Mouse (Mus musculus) limb, embryonic 15.5 days (tissue): Measurements from ENCODE around the gene Ccdc63. TPM values are rescaled to one million over a fixed set of nuclear protein-coding genes. Genes with fewer than 3 reads are reported as not detected.

ENCODE experiments used
- ATAC-seq: fragments of 200-750 bp; cut with Nextera tagmentation; 2 replicates; pipeline ENCODE4 v1.8.0; 2017; ENCODE audit warnings: low read depth, moderate TSS enrichment; ENCODE audit not compliant: insufficient number of reproducible peaks, low FRiP score, low TSS enrichment
- H3K27ac ChIP-seq: fragments of 300-500 bp; sonication (generic); 2 replicates; pipeline ENCODE4 v1.5.1; 2015; ENCODE audit warnings: moderate library complexity, mild to moderate bottlenecking, inconsistent platforms
- H3K27me3 ChIP-seq: fragments of 300-500 bp; sonication (generic); 2 replicates; pipeline ENCODE4 v1.6.1; 2015; ENCODE audit warnings: inconsistent platforms
- H3K36me3 ChIP-seq: fragments of 300-500 bp; sonication (generic); 2 replicates; pipeline ENCODE4 v1.6.1; 2015; ENCODE audit warnings: inconsistent platforms
- H3K4me1 ChIP-seq: fragments of 300-500 bp; sonication (generic); 2 replicates; pipeline ENCODE4 v1.6.1; 2015; ENCODE audit warnings: inconsistent platforms
- H3K4me2 ChIP-seq: fragments of 300-500 bp; sonication (generic); 2 replicates; pipeline ENCODE4 v1.6.1; 2015; ENCODE audit warnings: mild to moderate bottlenecking, inconsistent platforms
- H3K4me3 ChIP-seq: fragments of 300-500 bp; sonication (generic); 2 replicates; pipeline ENCODE4 v1.5.1; 2015; ENCODE audit warnings: mild to moderate bottlenecking, inconsistent platforms
- H3K9ac ChIP-seq: fragments of 300-500 bp; sonication (generic); 2 replicates; pipeline ENCODE4 v1.6.1; 2015; ENCODE audit warnings: inconsistent platforms
- H3K9me3 ChIP-seq: fragments of 300-500 bp; sonication (generic); 2 replicates; pipeline ENCODE4 v1.6.1; 2016; ENCODE audit warnings: inconsistent platforms
- WGBS: fragments of 180-500 bp; shearing (Covaris S2); methylation state at CpG from one replicate; pipeline ENCODE4 v1.1.7; 2015; 5-methylcytosine and 5-hydroxymethylcytosine counted together
- polyA plus RNA-seq: library from polyadenylated mRNA; unstranded; fragments of >200 nt; fragmentation: Nextera tagmentation; extraction: Ambion mirVana; gene quantifications from 2 replicates; pipeline ENCODE4 v1.2.1, GENCODE M21; 2015

Ccdc63 gene
- polyA plus RNA-seq, 1 experiment from 2014 or later = 0.09 TPM

DNA sequence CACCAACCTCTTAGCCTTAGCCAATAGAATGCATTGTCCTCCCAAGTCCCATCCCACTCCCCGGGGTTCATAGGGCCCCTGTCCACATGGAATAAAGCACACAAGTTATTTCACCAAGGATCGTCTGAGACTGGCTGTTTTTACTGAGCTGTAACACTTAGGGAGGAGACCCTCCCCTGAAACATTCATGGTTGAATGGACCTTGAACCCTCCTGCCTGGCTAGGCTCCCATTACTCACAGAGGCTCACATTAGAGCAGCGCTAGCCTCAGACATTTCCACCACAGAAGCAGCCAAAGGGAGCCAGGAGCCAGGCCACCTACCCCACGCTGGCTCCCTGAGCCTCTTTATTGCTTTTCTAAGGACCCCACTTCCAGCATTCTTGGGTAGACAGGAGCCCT lies 63.4 kb downstream of the Ccdc63 start:
- no peak overlapping the region for H3K27ac ChIP-seq
- H3K4me2 ChIP-seq = no peak overlapping the region
- peaks cover 9% of the 10 kb centered on the region for H3K4me1 ChIP-seq
- no peak for ATAC-seq
- no peaks in the 10 kb centered on the region for H3K27me3 ChIP-seq
- no peaks in the 10 kb centered on the region for H3K9me3 ChIP-seq
- H3K4me3 ChIP-seq = no peak overlapping the region
- no peaks in the 10 kb centered on the region for H3K36me3 ChIP-seq
- no peak overlapping the region for H3K9ac ChIP-seq
- 70% methylated on average over 4 of the region's 4 CpGs for WGBS

DNA sequence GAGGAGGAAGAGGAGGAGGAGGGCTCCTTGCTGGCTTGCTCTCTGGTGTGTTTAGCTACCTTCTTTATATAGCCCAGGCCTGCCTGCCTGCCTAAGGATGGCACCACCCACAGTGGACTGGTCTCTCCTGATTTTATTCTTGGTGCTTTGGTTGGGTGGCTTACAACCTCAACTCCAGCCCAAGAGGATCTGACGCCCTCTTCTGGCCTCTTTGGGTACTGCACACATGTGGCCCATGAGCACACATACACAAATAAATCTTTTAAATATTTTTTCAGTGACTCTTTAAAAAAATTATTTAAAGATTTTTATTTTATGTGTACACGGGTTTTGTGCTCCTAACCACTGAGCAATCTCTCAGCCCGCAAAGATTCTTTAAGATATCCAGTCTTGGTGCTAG lies 64.9 kb downstream of the Ccdc63 start:
- H3K27ac ChIP-seq = no peak overlapping the region
- H3K27me3 ChIP-seq = no peaks in the 10 kb centered on the region
- H3K4me1 ChIP-seq = peaks cover 4% of the 10 kb centered on the region
- no peak overlapping the region for H3K9ac ChIP-seq
- ATAC-seq = no peak
- no peaks in the 10 kb centered on the region for H3K36me3 ChIP-seq
- 55% methylated on average over 3 of the region's 3 CpGs for WGBS
- no peak overlapping the region for H3K4me2 ChIP-seq
- no peaks in the 10 kb centered on the region for H3K9me3 ChIP-seq
- no peak overlapping the region for H3K4me3 ChIP-seq

DNA sequence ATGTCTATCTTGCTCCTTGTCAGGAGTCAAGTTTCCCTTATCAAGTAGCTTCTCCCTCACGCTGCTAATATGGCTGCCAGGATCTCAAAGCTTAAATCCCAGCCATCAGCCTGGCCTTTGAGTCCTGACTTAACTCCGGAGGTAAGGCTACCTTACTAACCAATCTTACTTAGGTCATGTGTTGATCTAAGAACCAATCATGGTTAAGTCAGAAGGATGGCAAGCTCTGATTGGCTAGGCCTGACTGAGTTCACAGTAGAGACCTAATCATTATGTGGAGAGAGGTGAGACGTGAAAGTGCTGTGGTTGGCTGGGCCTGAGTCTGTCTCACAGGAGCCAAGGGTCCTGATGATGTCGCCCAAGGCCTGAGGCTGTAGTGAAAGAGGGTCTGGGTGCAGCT lies 68.6 kb downstream of the Ccdc63 start:
- Histone ChIP-seq H3K9me3 (no peaks in the 10 kb centered on the region), H3K4me2 (no peak overlapping the region), H3K4me3 (no peak overlapping the region), H3K36me3 (no peaks in the 10 kb centered on the region), H3K27me3 (no peaks in the 10 kb centered on the region), H3K27ac (no peak overlapping the region), H3K9ac (no peak overlapping the region), H3K4me1 (no peaks in the 10 kb centered on the region)
- no peak for ATAC-seq
- WGBS = 78% methylated on average over 4 of the region's 4 CpGs

DNA sequence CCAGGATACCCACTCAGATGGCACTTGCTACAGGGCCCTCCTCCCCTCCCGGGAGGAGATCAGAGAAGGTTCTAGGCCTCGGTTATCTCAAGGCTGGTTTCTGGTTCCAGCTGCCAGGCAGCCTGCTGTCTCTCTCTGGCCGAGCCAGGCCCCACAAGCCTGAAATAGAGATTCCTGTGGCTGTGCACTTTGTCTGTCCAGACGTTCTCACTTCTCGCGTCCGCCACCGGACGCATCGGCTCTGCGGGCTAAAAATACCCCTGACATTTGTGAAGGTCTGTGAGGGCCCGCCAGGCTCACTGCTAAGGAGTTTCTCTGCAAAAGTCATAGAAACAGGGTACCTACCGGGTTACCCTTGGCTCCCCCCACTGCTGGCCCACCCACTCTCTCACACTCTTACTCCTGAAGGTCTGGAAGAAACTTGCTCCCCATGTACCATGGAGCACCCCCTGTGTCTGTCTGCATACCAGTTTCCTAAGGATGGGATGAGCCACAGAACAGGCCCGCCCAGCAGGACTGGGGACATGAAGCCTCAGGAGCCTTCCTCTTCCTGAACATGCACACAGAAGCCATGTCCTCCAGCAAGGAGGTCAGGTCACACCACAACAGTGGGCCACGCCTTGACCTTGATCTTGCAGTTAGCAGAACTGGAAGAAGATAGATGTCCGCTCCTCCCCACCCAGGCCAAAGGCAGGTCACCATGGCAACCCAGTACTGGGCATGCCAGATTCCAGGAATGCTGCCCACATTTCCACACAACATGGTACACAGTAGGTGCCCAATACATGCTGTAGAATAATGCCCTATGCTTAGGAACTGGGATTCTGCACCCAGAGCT lies 69.4 kb downstream of the Ccdc63 start:
- H3K36me3 ChIP-seq = no peaks in the 10 kb centered on the region
- ATAC-seq = 0 out of 2 replicates have a peak, but pooled peaks have one; percentile 31
- 75% methylated on average over 16 of the region's 16 CpGs for WGBS

DNA sequence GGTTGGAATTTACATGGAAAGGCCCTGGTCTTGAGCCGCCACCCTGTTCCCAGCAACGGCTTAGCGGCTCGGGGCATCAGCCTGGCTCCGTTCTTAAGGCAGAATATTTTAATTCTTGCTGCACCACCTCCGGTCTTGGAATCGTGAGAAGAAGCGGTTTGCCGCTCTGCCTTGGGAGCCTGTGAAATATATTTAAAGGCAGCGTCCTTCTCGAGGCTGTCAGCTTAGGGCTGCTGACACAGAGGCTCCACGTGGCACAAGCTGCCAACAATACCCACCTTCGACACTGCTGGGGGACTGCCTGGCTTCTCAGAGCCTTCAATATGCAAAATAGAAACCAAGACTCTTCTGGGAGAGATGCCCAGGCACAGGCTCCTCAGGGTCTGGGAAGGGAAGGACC lies 72.1 kb downstream of the Ccdc63 start:
- H3K36me3 ChIP-seq = no peaks in the 10 kb centered on the region
- H3K9ac ChIP-seq = no peak overlapping the region
- no peak overlapping the region for H3K4me2 ChIP-seq
- H3K4me1 ChIP-seq = no peaks in the 10 kb centered on the region
- ATAC-seq = no peak
- H3K27me3 ChIP-seq = 0 out of 2 replicates have a peak, but pooled peaks cover 2% of the 10 kb centered on the region
- H3K9me3 ChIP-seq = no peaks in the 10 kb centered on the region
- H3K27ac ChIP-seq = no peak overlapping the region
- 74% methylated on average over 13 of the region's 13 CpGs for WGBS
- H3K4me3 ChIP-seq = no peak overlapping the region

More for the DNA sequence above, 69.4 kb downstream of the Ccdc63 start:
- Histone ChIP-seq H3K27me3 (0 out of 2 replicates have a peak, but pooled peaks cover 2% of the 10 kb centered on the region), H3K4me3 (no peak overlapping the region), H3K27ac (peak overlapping the region; percentile 38; the same call in 1 of the 2 replicates), H3K4me1 (no peaks in the 10 kb centered on the region), H3K9ac (no peak overlapping the region), H3K9me3 (no peaks in the 10 kb centered on the region), H3K4me2 (no peak overlapping the region)

DNA sequence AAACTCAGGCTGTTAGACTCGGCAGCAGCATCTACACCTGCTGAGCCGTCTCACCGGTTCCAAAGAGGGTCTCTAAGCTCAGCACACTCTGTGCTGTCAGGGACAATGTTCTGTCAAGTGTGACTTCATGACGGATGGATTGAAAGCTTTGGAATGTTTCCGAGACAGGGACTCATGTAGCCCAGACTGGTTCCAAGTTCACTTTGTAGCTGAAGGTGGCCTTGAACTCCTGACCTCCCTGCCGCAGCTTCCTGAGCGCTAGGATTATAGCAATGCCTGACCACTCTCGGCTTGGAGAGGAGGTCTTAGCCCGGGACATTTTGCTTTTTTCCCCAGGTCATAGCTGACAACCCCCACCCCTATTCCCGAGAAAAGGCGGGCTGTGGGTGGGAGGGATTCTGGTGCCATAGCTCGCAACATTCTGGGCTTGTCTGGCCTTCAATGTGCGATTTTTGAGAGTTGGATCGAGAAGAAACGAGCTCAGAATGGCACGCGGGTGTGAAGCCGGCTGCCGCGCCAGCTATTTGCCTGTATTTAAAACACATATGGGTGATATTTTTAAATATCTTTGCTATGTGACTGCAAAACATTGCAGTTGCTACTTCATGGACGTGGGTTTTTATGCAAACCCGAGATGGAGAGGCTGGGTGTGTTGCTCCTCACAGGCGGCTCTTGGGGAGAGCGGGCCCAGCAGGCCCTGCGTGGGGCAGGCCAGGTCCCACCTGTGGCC lies 77.3 kb downstream of the Ccdc63 start:
- Histone ChIP-seq H3K9ac (no peak overlapping the region), H3K36me3 (no peaks in the 10 kb centered on the region), H3K4me3 (no peak overlapping the region), H3K4me1 (peaks cover 18% of the 10 kb centered on the region), H3K9me3 (no peaks in the 10 kb centered on the region), H3K27ac (no peak overlapping the region), H3K4me2 (no peak overlapping the region), H3K27me3 (peaks cover 11% of the 10 kb centered on the region; the same call in 1 of the 2 replicates)
- 62% methylated on average over 25 of the region's 25 CpGs for WGBS
- no peak for ATAC-seq

DNA sequence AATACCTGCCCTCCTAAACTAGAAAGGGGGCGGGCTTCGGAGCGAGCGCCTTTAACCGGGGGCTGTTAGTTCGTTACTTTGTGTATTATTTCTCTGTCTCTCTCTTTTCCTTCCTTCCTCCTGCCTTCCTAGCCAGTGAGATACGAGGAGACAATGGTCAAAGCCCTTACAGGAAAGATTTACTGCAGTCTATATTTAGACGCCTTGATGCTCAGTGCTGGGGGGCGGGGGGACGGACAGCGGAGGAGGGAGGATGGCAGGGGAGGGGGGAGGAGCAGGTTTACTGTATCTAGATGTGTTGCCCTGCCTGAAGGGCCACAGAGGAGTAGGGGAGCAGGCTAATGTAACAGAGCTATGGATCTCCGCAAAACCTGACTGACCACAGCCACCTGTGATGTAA lies 78.1 kb downstream of the Ccdc63 start:
- 25% methylated on average over 11 of the region's 12 CpGs for WGBS

DNA sequence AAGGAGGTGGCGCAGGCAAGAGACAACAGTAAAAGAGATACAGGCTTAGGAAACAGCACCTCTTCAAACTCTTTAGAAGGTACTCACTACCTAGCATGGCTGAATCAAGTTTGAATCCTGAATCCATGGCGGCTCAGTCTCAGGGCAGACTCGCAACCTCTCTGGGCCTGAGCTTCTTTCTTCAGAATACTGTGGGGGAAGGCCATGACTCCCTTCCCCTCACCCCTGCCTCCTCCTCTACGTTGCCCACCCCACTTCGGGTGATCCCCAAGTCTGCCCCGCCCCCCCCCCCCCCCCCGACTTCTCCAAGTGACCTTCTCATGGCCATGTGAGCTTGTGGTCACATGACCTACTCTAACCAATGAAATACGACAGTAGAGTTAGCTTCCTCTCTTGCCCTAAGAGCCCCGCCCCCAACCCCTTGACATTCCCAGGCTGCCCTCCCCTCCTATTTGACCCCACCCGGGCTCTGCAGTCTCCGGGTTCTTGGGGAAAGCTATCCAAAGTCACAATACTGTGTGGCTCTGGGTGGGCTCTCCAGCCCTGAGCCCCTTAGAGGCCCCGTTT lies 79.8 kb downstream of the Ccdc63 start:
- H3K9me3 ChIP-seq = no peaks in the 10 kb centered on the region
- peaks cover 18% of the 10 kb centered on the region for H3K4me1 ChIP-seq
- H3K36me3 ChIP-seq = no peaks in the 10 kb centered on the region
- H3K9ac ChIP-seq = no peak overlapping the region
- H3K27me3 ChIP-seq = peaks cover 9% of the 10 kb centered on the region; the same call in 1 of the 2 replicates
- no peak overlapping the region for H3K4me2 ChIP-seq
- WGBS = 35% methylated on average over 9 of the region's 12 CpGs
- no peak overlapping the region for H3K4me3 ChIP-seq
- no peak overlapping the region for H3K27ac ChIP-seq
- no peak for ATAC-seq

More for the DNA sequence above, 78.1 kb downstream of the Ccdc63 start:
- Histone ChIP-seq H3K4me2 (no peak overlapping the region), H3K9me3 (no peaks in the 10 kb centered on the region), H3K4me3 (no peak overlapping the region), H3K27me3 (peaks cover 11% of the 10 kb centered on the region; the same call in 1 of the 2 replicates), H3K9ac (no peak overlapping the region), H3K36me3 (no peaks in the 10 kb centered on the region), H3K27ac (no peak overlapping the region), H3K4me1 (peaks cover 18% of the 10 kb centered on the region)
- no peak for ATAC-seq

DNA sequence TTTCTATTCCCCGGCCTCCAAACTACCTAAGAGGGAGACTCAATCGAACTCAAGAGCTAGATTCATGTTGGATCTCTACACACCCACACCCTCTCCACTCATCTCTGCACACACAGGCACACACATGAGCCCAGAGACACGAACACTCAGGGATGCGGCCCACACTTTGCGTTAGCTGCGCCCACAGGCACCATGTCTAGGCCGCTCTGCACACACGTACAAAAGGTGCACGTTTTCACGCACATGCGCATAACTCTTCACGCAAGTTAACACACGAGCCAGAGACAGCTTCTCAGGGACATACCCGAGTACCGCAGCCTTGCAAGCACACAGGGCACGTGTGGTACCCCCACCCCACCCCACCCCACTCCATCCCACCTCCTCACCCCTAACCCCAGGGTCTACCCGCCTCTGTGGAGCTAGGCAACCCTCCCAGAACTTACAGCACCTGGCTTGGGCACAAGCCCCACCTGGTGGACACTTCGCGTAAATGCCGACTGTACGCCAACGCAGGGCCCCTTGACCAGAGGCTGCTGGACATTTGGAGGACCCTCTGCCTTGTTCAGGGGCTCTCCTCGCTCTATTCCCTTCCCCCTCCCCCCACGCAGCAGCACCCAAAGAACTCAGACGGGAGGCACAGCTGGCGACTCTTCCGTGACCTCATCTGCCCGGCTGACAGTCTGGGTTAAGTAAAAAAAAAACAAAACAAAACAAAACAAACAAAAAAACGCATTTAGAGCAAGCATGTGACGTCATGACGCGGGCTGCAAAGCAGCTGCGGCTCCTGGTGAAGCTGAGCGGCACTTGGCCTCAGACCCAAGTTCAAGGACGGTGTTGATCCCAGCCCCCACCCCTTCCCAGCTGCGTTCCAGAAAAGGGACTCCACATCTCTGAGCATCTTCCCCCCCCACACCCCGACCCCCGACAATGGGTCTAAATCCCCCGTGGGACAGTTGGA lies 81.3 kb downstream of the Ccdc63 start:
- H3K4me2 ChIP-seq = peak overlapping the region; percentile 45
- peaks cover 11% of the 10 kb centered on the region for H3K27me3 ChIP-seq
- ATAC-seq = no peak
- no peak overlapping the region for H3K9ac ChIP-seq
- peak overlapping the region; percentile 19 for H3K4me3 ChIP-seq
- H3K27ac ChIP-seq = no peak overlapping the region
- 27% methylated on average over 39 of the region's 39 CpGs for WGBS
- no peaks in the 10 kb centered on the region for H3K36me3 ChIP-seq
- peaks cover 18% of the 10 kb centered on the region for H3K4me1 ChIP-seq
- no peaks in the 10 kb centered on the region for H3K9me3 ChIP-seq
